Mouse (Mus musculus) limb, embryonic 14.5 days (tissue): ENCODE measurements around the gene Pcbd1. TPM values are rescaled to one million over a fixed set of nuclear protein-coding genes. Genes with fewer than 3 reads are reported as not detected.

ENCODE experiments used
- ATAC-seq: fragments of 200-750 bp; cut with Nextera tagmentation; 2 replicates; pipeline ENCODE4 v1.8.0; 2017; ENCODE audit warnings: low read depth, moderate number of reproducible peaks, moderate TSS enrichment; ENCODE audit not compliant: low FRiP score
- DNase-seq: peaks from one replicate; pipeline ENCODE4 v3.0.0-alpha.2; 2015; ENCODE audit warnings: low spot score
- H3K27ac ChIP-seq: fragments of 300-500 bp; sonication (generic); replicated peaks from 2 replicates; pipeline ENCODE4 v1.5.1; 2014; ENCODE audit warnings: low read depth, mild to moderate bottlenecking, low read length, moderate library complexity, mixed read lengths
- H3K27me3 ChIP-seq: fragments of 300-500 bp; sonication (generic); 2 replicates; pipeline ENCODE4 v1.6.1; 2014; ENCODE audit warnings: low read length, mixed read lengths; ENCODE audit not compliant: control insufficient read depth, insufficient read depth
- H3K36me3 ChIP-seq: fragments of 300-500 bp; sonication (generic); 2 replicates; pipeline ENCODE4 v1.6.1; 2014; ENCODE audit warnings: mild to moderate bottlenecking, low read length, moderate library complexity, mixed read lengths; ENCODE audit not compliant: control insufficient read depth, insufficient read depth
- H3K4me1 ChIP-seq: fragments of 300-500 bp; sonication (generic); 2 replicates; pipeline ENCODE4 v1.6.1; 2014; ENCODE audit warnings: antibody characterized with exemption, low read length, mixed read lengths; ENCODE audit not compliant: control insufficient read depth, insufficient read depth
- H3K4me2 ChIP-seq: fragments of 300-500 bp; sonication (generic); replicated peaks from 2 replicates; pipeline ENCODE4 v1.6.1; 2014; ENCODE audit warnings: low read depth, mild to moderate bottlenecking, low read length, moderate library complexity; ENCODE audit not compliant: severe bottlenecking
- H3K4me3 ChIP-seq: fragments of 300-500 bp; sonication (generic); replicated peaks from 2 replicates; pipeline ENCODE4 v1.5.1; 2014; ENCODE audit warnings: low read length
- H3K9ac ChIP-seq: fragments of 300-500 bp; sonication (generic); 2 replicates; pipeline ENCODE4 v1.6.1; 2014; ENCODE audit warnings: mild to moderate bottlenecking, low read depth, low read length, moderate library complexity; ENCODE audit not compliant: severe bottlenecking
- H3K9me3 ChIP-seq: fragments of 300-500 bp; sonication (generic); 2 replicates; pipeline ENCODE4 v1.6.1; 2016; ENCODE audit warnings: low read length; ENCODE audit not compliant: control insufficient read depth
- POLR2A ChIP-seq: fragments of 200-500 bp; IDR thresholded peaks from 2 replicates; pipeline ENCODE4 v1.8.0; 2012; ENCODE audit warnings: inconsistent platforms, mild to moderate bottlenecking, moderate library complexity, borderline replicate concordance; ENCODE audit not compliant: insufficient read depth, insufficient read length; ENCODE audit errors: extremely low read depth
- WGBS: fragments of 180-500 bp; shearing (Covaris S2); extraction: QIAGEN DNeasy Blood & Tissue Kit; methylation state at CpG from one replicate; pipeline ENCODE4 v1.1.7; 2014; 5-methylcytosine and 5-hydroxymethylcytosine counted together
- polyA plus RNA-seq, 2 experiments: library from polyadenylated mRNA; depleted of rRNA in 1 of 2; stranded (reverse) in 1 of 2; unstranded in 1 of 2; fragments of >200 nt; fragmentation: Nextera tagmentation in 1 of 2; extraction: Ambion mirVana in 1 of 2; gene quantifications; 2 replicates each; pipeline versions ENCODE4 v1.2.1 to v1.2.3; 2012 to 2014

The Pcbd1 gene
- polyA plus RNA-seq, 2 experiments: 9.3 to 15.2 TPM

DNA sequence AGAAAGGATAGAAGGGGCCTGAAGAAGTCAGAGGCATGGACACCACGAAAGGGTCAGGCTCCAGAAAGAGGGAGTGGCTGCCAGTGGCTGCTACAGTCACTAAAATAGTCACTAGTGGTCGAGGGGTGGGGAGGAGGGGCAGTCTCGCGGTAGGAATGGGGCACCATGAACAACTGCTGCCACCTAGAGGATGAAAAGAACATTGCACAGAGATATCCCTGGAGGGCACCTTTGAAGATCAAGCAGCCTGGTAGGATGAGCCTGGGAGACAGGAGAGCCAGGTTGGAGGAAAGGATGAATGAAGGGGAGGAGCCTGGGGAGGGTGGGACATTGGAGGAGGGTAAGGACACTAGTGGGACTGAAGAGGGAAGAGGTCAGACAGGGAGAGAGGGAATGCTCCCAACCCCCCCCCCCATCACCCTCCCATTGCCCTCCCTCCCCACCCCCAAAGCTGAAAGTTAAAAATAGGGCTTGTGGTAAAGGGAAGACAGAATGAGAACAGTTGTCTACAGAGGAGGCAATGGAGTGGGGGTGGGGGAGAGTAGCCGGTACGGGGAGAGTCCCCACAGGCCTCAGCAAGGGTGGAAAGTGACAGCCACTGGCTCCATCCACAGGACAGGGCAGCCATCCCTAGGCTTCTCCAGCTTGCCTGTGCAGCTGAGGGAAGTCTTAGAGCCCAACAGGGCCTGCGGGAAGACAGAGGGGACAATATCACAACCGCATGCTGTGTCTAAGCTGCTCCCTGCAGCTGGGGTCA lies 20.5 kb upstream of the Pcbd1 start:
- Histone ChIP-seq H3K36me3 (no peaks in the 10 kb centered on the region), H3K4me1 (peaks cover 6% of the 10 kb centered on the region), H3K4me3 (no peak overlapping the region), H3K9me3 (no peaks in the 10 kb centered on the region), H3K9ac (no peak overlapping the region), H3K27ac (no peak overlapping the region), H3K4me2 (peak overlapping the region; percentile 29; the same call in 1 of the 2 replicates), H3K27me3 (no peaks in the 10 kb centered on the region)
- WGBS: 7% methylated on average over 8 of the region's 8 CpGs
- TF ChIP-seq POLR2A: no peak
- ATAC-seq: peak; percentile 56
- DNase-seq: peak; percentile 76

DNA sequence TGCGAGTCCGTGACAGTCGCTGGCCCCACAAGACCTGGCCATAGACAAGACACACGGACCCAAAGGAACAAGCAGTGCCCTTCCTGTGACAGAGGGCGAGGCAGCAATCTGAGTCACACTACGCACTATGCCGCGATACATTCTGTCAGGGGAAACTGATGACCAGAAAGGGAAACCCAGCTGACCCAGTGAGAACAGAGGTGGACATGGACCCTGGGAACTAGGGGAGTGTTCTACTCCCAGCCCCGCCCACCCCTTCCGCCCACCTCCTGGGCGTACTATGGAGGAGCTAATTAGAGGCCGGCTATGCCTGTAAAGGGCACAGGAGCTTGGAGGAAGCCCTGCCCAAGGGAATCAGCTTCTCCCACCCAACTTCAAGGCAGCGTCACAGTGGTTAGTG lies 19.9 kb upstream of the Pcbd1 start:
- DNase-seq (no peak), ATAC-seq (no peak)
- Histone ChIP-seq H3K4me3 (no peak overlapping the region), H3K9me3 (no peaks in the 10 kb centered on the region), H3K4me2 (peak overlapping the region; percentile 29), H3K36me3 (no peaks in the 10 kb centered on the region), H3K4me1 (peaks cover 6% of the 10 kb centered on the region), H3K9ac (no peak overlapping the region), H3K27me3 (no peaks in the 10 kb centered on the region), H3K27ac (no peak overlapping the region)
- TF ChIP-seq POLR2A: no peak
- WGBS: 18% methylated on average over 13 of the region's 13 CpGs

DNA sequence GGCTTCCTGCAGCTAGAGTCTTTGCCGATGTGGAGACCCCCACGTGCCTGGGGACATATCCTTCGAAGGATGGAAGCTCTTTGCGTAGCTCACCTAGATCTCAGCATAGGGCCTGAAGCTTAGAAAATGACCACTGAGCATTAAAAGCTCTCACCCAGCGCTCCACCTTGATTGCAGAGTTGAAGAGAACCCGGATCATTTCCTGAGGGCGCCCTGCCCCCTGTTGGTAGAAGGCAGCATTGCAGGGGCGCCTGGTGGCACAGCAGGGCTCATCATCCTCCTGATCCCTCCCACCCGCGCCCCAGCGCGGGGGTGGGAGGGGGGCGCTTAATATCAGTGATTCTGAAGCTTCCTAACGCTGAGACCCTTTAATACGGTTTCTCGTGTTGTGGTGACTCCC lies 16.8 kb upstream of the Pcbd1 start:
- DNase-seq: peak; percentile 37
- WGBS: 13% methylated on average over 16 of the region's 16 CpGs

DNA sequence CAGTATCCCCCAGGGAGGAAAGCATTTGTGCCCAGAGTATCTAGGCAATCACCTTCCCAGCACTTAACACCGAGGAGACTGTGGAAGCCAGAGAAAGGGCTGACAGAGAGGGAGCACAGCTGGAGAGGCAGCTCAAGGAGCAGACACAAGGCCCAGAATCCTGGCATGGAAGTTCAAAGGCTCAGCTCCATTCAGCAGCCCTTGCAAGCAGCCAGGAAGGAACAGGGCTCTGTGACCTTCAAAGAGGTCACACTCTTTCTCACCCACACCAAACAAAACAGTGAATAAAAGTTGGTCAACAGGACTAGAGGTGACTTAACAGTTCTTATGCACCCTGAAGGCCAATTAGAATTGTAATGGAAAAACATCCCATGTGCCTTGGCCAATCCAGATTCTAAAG lies 14.5 kb upstream of the Pcbd1 start:
- Histone ChIP-seq H3K9me3 (no peaks in the 10 kb centered on the region), H3K9ac (no peak overlapping the region), H3K36me3 (no peaks in the 10 kb centered on the region), H3K4me2 (no peak overlapping the region), H3K27me3 (no peaks in the 10 kb centered on the region), H3K27ac (no peak overlapping the region), H3K4me3 (no peak overlapping the region), H3K4me1 (no peaks in the 10 kb centered on the region)
- no peak for DNase-seq
- ATAC-seq: no peak
- WGBS: 13% methylated on average over 1 of the region's 1 CpGs
- no peak for TF ChIP-seq POLR2A

More for the DNA sequence above, 16.8 kb upstream of the Pcbd1 start:
- no peaks in the 10 kb centered on the region for H3K36me3 ChIP-seq
- H3K4me2 ChIP-seq: no peak overlapping the region
- TF ChIP-seq POLR2A: no peak
- no peak for ATAC-seq
- no peaks in the 10 kb centered on the region for H3K9me3 ChIP-seq
- no peak overlapping the region for H3K4me3 ChIP-seq
- H3K4me1 ChIP-seq: peaks cover 3% of the 10 kb centered on the region
- no peak overlapping the region for H3K27ac ChIP-seq
- H3K9ac ChIP-seq: no peak overlapping the region
- H3K27me3 ChIP-seq: no peaks in the 10 kb centered on the region

DNA sequence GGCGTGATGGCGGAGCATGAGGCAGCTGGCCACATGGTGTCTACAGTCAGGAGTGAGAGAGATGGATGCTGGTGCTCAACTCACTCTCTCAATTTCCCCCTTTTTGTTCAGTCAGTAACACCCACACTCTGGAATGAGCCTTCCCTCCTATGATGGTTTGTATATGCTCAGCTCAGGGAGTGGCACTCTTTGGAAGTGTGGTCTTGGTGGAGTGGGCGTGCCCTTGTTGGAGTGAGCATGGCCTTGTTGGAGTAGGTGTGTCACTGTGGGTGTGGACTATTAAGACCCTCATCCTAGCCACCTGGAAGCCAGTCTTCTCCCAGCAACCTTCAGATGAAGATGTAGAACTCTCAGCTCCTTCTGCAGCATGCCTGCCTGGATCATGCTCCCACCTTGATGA lies 13.5 kb upstream of the Pcbd1 start:
- WGBS: 91% methylated on average over 3 of the region's 3 CpGs
- H3K27me3 ChIP-seq: no peaks in the 10 kb centered on the region
- no peaks in the 10 kb centered on the region for H3K36me3 ChIP-seq
- H3K4me3 ChIP-seq: no peak overlapping the region
- no peak for ATAC-seq
- TF ChIP-seq POLR2A: no peak
- H3K4me1 ChIP-seq: peaks cover 2% of the 10 kb centered on the region; the same call in 1 of the 2 replicates
- no peak overlapping the region for H3K27ac ChIP-seq
- H3K9me3 ChIP-seq: no peaks in the 10 kb centered on the region
- no peak for DNase-seq
- no peak overlapping the region for H3K4me2 ChIP-seq
- H3K9ac ChIP-seq: no peak overlapping the region
